Mouse (Mus musculus) lung, postnatal 36 days (tissue): ENCODE data around the gene Zfp658.

Experiments used
- DNase-seq: peaks from one replicate; pipeline ENCODE4 v3.0.0; 2022; ENCODE audit warnings: mixed read lengths

Gene Zfp658

DNA sequence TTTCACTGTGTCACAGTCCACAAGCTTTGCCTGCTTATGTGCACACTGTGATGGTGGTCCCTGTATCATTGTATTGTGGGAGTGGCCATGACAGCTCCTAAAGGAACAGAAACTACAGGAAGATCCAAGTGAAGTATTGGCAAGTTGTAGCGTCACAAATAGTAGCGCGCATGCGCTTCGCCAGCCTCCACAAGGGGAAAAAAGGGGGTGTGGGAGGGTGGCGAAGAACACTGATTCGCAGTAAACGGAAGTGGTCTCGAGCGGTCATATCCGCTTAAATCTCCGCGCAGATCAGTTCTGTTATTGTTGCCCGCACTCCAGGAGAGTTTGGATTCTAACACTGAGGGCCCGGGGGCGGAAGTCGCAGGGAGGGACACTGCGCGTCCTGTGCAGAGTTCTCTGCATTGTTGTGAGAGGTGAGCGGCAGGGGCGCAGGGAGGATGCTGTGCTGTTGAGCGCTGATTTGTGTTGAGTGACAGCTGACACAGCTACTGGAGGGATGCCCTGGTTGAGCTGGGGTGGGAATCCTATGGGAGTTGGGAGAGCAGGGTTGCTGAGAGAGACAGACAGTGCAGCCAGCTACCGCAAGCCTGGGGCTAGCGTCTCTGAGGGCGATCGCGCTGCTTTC lies at the start of gene Zfp658:
Gene Zfp658, plus strand, starts transcription at position 251 of the 628 bp plus-strand sequence.
- peak; percentile 91 for DNase-seq

DNA sequence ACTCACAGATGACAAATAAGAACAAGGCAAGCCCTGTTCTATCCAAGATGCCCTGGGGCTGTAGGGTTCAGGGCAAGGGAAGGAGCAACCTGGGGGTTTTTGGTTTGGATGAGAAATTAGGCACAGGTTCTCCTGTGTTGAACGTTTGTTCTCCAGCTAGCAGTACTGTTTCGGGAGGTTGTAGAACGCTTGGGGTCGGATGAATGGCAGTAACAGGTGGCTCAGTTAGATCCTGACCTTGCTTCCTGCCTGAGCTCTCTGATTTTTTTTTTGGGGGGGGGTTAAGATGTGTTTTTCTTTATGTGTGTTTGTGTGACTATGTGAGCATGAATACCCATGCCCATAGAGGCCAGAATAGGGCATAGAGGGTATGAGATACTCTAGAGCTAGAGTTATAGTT lies 49.5 kb upstream of the Zfp658 start:
- DNase-seq: no peak

DNA sequence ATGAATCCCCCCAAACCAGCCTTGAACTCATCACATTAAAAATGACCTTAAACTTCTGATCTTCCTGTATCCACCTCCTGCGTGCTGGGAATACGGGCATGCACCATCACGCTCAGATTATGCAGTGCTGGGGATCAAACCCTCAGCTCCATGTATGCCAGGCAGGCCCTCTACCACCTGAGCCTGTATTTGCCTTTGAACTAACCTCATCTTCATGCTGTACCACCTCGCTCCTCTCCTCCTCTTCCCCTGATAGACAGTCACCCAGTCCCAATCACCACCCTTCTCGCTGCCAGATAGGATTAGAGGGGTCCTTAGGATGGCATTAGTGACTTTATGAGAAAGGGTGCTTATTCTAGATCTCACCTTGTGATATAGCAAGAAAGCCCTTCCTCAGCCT lies 47.0 kb upstream of the Zfp658 start:
- no peak for DNase-seq

DNA sequence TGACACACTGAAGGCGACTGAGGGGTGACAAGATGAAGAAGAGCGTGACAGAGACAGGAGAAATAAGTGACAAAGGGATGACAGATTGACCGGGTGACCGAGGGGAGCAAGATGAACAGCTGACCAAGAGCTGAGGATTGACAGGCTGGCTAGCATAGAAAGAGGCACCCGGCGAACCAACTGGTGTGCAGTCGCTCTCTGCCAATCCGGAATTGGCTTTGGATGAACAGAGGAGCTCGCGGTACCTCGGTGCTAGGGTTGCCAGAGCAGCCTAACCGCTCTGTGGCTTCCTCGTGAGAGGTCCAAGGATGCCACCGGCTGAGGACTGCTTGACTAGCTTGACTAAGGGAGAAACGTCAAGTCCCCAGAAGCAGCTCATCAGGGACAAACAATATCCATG lies 43.7 kb upstream of the Zfp658 start:
- DNase-seq: no peak

- no peak for DNase-seq
Measured at GRCm38 (mm10) chr7:43522776-43523175, 39.3 kb upstream of the Zfp658 start.

- peak; percentile 22 for DNase-seq
Measured at GRCm38 (mm10) chr7:43525313-43525712, 36.7 kb upstream of the Zfp658 start.

DNA sequence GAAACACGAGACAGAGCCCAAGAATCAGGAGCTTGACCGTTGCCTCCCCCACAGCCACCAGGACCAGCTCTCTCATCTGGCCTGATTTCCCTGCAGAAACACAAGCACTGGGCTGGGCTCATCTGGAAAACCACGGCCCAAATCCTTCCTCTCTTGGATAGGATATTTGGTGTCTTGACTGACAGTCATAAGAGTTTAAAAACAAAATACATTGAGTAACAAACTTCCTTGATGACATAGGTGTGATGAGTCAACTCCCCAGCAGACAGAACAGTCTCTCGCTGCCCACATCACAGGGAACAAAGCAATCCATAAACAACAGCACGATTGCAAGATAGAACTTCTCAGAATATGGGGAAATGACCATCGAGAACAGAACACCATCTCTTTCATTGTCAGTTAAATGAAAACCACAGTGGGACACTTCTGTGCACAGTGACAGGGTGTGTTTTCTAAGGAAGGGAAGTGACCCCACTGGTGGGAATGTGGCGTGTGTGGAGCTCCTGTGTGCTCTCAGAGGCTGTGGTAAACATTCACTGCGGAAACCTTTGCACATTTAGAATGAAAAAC lies 31.8 kb upstream of the Zfp658 start:
- peak; percentile 61 for DNase-seq

DNA sequence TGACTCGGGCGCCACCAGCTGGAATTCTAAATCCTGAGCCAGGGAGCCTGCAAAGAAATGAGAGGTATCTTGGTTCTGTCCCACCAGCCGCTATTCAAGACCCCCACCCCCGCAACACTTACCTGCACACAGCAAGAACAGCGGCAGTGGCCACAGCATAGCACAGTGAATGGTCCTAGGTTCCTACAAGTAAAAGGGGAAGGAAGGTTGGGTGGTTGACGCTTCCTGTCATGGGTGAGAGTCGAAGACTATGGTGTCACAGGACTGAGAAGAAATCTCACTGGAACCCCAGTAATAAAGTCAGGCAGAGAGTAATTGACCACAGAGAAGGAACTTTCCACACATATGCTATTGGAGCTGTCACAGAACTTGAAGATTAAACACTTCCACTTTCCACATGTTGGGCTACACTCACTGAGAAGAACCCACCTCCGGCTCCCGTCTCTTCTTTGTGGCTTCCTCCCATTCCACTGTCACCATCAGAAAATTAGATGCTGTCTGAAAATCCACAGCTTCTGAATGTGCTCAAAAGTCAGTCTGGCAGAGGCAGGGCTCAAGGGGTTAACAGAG lies 29.0 kb upstream of the Zfp658 start:
- DNase-seq: peak; percentile 61

DNA sequence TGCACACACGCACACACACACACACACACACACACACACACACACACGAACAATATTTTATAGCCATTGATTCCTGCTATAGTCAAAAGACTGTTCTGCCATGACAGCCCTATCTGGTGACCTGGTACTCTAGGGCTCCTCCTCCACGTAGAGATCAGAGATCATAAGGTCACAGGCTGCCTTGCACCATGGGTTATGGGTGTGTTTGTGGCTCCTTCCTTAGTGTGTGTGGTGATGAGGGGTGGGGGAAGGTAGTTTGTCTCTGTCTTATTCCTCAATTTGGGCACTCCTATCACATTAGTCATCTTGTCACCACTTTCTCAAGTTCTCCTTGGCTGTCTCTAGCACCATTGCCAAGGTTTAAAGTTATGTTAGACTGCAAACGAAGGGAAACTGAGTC lies 23.5 kb upstream of the Zfp658 start:
- DNase-seq: peak; percentile 32

DNA sequence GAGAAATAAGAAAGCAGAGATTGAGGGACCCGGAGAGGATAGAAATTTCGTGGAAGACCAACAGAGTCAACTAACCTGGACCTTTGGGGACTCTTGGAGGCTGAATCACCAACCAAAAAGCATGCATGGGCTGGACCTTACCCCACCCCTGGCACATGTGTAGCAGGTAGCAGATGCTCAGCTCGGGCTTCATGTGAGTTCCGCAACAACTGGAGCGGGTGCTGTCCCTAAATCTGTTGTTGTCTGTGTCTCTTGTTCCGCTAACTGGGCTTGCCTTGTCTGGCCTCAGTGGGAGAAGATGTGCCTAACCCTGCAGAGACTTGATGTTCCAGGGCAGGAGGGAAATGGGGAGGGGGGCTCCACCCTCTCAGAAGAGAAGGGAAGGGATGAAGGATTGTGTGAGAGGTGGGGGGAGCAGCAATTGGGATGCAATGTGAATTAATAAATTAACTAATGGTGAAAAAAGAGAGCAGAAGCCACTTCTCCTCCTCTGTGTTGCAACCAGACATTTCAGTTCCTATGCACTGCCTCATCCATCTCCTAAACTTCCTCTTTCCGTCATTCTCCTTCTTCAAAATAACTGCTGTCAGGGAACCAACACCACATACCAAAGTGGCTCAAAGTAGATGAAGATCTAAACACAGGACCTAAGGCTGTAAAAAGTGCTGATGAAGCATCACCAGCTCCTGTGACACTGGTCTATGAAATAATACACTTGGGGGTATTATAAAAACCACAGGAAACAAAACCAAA lies 17.7 kb upstream of the Zfp658 start, which contains the start of gene Cd33:
Gene Cd33, minus strand, starts transcription at position 204 of the 753 bp plus-strand sequence.
- DNase-seq: peak; percentile 46

DNA sequence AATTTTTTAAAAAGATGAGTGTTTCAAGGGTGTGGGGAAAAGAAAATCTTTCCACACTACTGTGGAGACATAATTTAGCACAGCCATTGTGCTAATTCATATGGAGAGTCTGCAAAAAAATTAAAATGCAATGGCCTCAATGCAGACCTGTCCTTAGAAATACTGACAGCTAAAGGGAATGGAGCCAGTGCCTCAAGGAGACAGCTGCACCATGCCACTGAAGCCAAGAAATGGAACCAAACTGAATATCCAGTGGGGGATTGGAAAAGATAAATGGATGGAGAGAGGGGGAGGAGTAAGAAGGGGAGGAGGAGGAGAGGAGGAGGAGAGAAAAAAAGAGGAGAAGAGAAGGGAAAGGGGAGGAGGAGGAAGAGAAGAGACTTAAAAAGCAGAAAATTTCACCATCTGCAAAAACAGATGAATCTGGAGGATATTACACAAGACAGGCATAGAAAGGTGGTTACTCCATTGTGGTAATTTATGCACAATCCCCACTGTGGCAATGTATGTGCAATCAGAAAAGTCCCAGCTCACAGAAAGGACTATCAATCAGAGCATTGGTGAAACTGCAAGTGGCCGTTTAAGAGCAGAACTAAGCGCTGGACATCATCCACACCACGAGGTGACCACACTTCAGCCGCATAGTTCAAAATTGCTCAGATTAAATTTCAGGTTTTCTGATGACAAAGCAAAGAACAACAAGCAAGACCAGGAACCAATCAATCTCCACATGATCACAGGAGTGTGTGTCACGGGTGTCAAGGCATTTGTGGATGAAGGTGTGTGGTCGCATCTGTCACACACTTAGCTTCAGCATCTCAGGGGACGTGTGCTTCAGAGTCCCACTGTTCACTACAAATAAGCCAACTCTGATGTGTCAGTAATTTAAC lies 16.2 kb upstream of the Zfp658 start:
- DNase-seq: peak; percentile 46

GRCm38 (mm10) chr7:43547666-43548065 lies 14.4 kb upstream of the Zfp658 start:
- DNase-seq: no peak

DNA sequence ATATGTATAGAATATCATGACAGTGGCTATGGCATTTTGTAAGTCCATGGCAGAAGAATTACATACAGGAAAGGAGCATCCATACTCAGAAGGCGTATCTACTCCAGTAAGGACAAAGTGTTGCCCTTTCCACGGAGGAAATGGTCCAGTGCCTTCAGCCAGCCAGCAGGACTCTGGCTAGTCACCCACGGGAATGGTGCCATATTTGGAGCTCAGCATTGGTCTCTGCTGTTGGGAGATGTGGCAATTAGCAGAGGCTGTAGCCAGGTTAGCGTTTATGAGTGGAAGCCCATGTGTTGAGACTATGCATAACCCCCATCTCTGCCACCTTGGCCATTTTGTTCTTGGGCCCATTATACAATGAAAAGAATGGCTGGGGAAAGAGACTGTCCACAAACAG lies 13.8 kb upstream of the Zfp658 start:
- DNase-seq: no peak

GRCm38 (mm10) chr7:43553153-43553552 lies 8.9 kb upstream of the Zfp658 start:
- no peak for DNase-seq

DNA sequence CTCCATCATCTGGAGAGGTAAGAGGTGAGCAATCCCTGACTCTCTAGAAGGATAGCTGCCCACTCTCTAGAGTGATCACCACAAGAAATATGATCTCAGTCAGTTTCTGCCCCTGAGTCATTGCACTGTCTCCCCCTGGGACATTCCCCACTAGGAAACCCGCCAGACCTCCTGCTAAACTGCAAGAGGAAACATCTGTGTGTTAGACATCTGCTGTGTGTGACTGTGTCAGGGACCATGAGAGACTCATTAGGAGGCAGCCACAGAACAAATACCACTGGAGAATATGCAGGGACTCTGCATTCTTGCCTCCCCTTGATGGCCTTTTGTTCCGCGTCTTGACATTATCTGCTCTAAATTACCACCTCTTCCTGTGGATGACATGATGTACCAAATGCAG lies 7.5 kb upstream of the Zfp658 start:
- no peak for DNase-seq

- DNase-seq: no peak
Measured at GRCm38 (mm10) chr7:43555351-43555750, 6.7 kb upstream of the Zfp658 start.

DNA sequence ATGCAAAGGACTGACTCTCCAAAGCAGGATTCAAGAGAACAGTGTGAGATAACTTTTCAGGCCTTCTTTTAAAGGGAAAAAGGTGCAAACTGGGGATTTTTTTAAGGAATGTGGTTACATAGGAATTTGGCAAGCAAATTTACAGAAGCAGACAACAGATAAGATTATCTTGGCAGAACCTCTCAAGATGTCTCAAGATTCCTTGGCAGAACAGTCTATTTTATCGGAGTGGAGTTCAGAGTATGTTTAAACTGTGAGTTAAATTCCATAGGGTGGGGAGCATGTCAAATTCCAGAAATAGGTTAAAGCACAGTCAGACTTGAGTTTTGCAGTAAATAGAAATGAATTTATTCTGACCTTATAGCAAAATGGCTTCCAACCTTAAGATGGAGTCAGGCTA lies 5.2 kb upstream of the Zfp658 start:
- no peak for DNase-seq

DNA sequence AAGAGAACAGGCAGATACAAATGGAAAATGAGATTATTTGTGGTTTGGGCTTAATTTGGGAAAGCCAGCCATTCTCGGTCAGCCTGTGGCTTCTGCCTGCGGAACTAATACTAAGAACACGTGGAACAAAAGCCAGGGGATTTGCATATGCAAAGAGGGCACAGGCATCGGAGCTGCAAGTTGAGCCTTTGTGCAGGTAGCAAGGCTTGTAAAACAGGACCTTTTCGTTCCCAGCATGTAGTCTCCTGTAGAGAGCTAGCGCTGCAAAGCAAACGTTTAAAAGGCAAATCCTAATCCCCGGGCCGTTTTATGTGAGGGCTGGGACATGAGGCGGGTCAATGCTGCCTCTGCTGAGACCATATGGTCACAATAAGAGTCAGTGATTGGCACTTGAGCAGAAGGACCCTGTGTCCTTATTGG lies 605 bp downstream of the Zfp658 start:
- peak; percentile 35 for DNase-seq

GRCm38 (mm10) chr7:43563300-43563699 lies 1.2 kb downstream of the Zfp658 start:
- no peak for DNase-seq

DNA sequence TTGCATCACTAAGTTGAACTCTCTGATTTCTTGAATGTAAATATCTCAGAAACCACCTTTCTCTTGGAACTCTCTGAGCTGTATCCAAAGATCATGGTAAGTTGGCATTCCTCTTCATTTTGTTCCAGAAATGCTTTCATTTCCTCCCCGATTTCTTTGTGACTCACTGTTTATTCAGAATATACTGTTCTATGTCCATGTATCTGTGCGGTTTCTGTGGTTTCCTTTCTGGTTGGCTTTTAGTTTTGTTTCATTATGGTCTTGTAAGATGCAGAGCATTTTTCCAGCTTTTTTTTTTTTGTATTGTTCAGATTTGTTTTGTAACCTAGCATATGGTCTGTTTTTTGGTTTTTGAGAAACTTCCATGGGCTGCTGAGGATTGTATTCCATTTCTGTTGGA lies 9.2 kb downstream of the Zfp658 start:
- no peak for DNase-seq

DNA sequence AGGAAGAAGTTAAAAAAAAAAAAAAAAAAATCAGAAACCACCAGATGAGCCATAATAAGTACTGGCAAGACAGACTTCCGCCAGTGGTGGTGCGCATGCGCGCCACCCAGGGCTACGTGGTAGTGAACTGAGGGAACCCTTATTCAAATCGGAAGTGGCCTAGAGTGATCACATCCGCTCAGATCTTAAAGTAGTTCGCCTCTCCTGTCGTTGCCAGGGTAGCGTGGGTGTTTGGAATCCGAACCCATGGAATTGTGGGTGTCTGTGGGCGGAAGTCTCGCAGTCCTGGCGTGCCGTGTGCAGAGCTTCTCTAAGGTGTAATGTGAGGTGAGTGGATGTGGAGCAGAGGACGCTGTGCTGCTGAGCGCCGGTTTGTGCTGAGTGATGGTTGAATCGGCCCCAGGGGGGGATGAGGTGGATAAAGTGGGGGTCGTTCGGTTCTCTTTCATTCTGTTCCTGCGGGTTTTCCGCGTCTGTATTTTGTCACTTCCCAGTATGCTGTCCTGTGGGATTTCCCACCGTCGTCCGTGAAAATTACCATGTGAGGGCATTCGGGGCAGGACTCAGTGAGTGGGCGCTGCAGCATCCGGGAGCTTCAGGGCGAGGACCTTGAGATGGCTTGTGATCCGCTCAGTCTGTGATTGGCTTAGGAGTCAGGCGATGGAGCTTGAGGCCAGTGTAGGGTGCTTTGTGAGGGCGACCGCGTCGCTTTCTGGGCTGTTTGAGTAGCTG lies 17.6 kb downstream of the Zfp658 start, which contains the start of gene Zfp719:
Gene Zfp719, plus strand, starts transcription at position 171 of the 732 bp plus-strand sequence.
- peak; percentile 96 for DNase-seq

DNA sequence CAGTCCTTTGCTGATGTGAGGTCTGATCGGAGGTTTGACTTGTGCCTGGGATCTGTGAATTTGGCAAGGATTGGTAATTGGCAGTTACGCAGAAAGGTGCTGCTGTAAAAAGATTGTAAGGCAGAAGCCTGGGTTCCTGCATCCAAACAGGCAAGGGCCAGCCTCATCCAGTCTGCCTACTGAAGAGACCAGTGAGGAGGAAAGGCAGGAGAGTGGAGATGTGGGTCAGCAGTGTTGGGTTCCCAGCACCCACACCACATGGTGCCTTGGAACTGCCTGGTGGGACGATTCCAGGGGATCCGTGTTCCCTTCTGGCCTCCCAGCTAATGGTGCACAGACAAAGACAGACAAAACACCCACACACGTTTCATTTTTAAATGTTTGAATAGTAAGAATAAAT lies 18.5 kb downstream of the Zfp658 start:
- DNase-seq: no peak
